Mouse (Mus musculus) ES-Bruce4 (cell line): ENCODE results near the gene Atg16l2.

Experiments
- CTCF ChIP-seq: IDR thresholded peaks from one replicate; pipeline ENCODE4 v1.8.1; 2011; ENCODE audit warnings: low read depth, low read length
- EP300 ChIP-seq: IDR thresholded peaks from 2 replicates; pipeline ENCODE4 v1.6.1; 2011; ENCODE audit warnings: low read depth, low read length; ENCODE audit not compliant: insufficient read depth
- POLR2A ChIP-seq: IDR thresholded peaks from one replicate; pipeline ENCODE4 v1.8.1; 2011; ENCODE audit warnings: low read length; ENCODE audit not compliant: insufficient read depth

- TF ChIP-seq POLR2A (no peak), CTCF (no peak), EP300 (no peak)
These were observed 25.2 kb upstream of the Atg16l2 start for GRCm38 (mm10) chr7:101327263-101327662.
